ENCODE assay signal across 17 mouse cellular contexts in genomic region chr1:64887502-64888203, GRCm38 (mm10).
"Had no signal": no experiment of that assay in that cellular context is flagged by ENCODE, and none has a peak within 500 bp of the region (broad histone marks: within the 10 kb centered on the region; RNA-seq: fewer than 3 reads in every experiment).

No protein-coding gene starts in this region.

- H3K9ac ChIP-seq: limb, embryonic 13.5 days; liver, embryonic 12.5 days; liver, embryonic 15.5 days; midbrain, embryonic 13.5 days had no signal

- H3K27me3 ChIP-seq: limb, embryonic 13.5 days; liver, embryonic 12.5 days; liver, embryonic 15.5 days; midbrain, embryonic 13.5 days had no signal

- H3K4me1 ChIP-seq: midbrain, embryonic 10.5 days had no signal

- H3K36me3 ChIP-seq: limb, embryonic 10.5 days; liver, embryonic 12.5 days; liver, embryonic 15.5 days; midbrain, embryonic 10.5 days had no signal

- H3K27ac ChIP-seq: kidney, postnatal 0 days; layer of hippocampus, adult 2 months; limb, embryonic 10.5 days; limb, embryonic 13.5 days; liver, embryonic 12.5 days; liver, embryonic 15.5 days; midbrain, embryonic 10.5 days; midbrain, embryonic 13.5 days had no signal

- ATAC-seq: intestine, postnatal 0 days; liver, embryonic 12.5 days; midbrain, embryonic 13.5 days had no signal

- H3K4me2 ChIP-seq: limb, embryonic 13.5 days; liver, embryonic 12.5 days; liver, embryonic 15.5 days; midbrain, embryonic 13.5 days had no signal

- H3K4me3 ChIP-seq: layer of hippocampus, adult 2 months; limb, embryonic 10.5 days; limb, embryonic 13.5 days; liver, embryonic 12.5 days; liver, embryonic 15.5 days; megakaryocyte, embryonic 14.5 days; midbrain, embryonic 10.5 days; midbrain, embryonic 13.5 days had no signal

- H3K9me3 ChIP-seq: limb, embryonic 10.5 days; limb, embryonic 13.5 days; liver, embryonic 12.5 days; liver, embryonic 15.5 days; megakaryocyte, embryonic 14.5 days; midbrain, embryonic 10.5 days; midbrain, embryonic 13.5 days had no signal

- DNase-seq: kidney, adult 2 months; kidney, postnatal 25 days; layer of hippocampus, adult 9-11 months; liver; thymus, adult 18-20 months; thymus, postnatal 14 days; thymus, postnatal 4 days had no signal
